Mouse (Mus musculus) limb, embryonic 13.5 days (tissue): ENCODE measurements around the gene Erlec1. TPM values are rescaled to one million over a fixed set of nuclear protein-coding genes. Genes with fewer than 3 reads are reported as not detected.

Experiments used
- ATAC-seq: fragments of 200-750 bp; cut with Nextera tagmentation; 2 replicates; pipeline ENCODE4 v1.8.0; 2017; ENCODE audit warnings: low read depth, moderate number of reproducible peaks, moderate TSS enrichment; ENCODE audit not compliant: low FRiP score
- H3K27ac ChIP-seq: fragments of 300-500 bp; sonication (generic); 2 replicates; pipeline ENCODE4 v1.5.1; 2015; ENCODE audit warnings: inconsistent platforms, mild to moderate bottlenecking, moderate library complexity
- H3K27me3 ChIP-seq: fragments of 300-500 bp; sonication (generic); 2 replicates; pipeline ENCODE4 v1.6.1; 2015; ENCODE audit warnings: mild to moderate bottlenecking, inconsistent platforms
- H3K36me3 ChIP-seq: fragments of 300-500 bp; sonication (generic); 2 replicates; pipeline ENCODE4 v1.6.1; 2015; ENCODE audit warnings: inconsistent platforms, mild to moderate bottlenecking, moderate library complexity
- H3K4me1 ChIP-seq: fragments of 300-500 bp; sonication (generic); 2 replicates; pipeline ENCODE4 v1.6.1; 2015; ENCODE audit warnings: inconsistent platforms
- H3K4me2 ChIP-seq: fragments of 300-500 bp; sonication (generic); replicated peaks from 2 replicates; pipeline ENCODE4 v1.6.1; 2015; ENCODE audit warnings: inconsistent platforms, mild to moderate bottlenecking, moderate library complexity
- H3K4me3 ChIP-seq: fragments of 300-500 bp; sonication (generic); 2 replicates; pipeline ENCODE4 v1.5.1; 2015; ENCODE audit warnings: moderate library complexity, mild to moderate bottlenecking, inconsistent platforms
- H3K9ac ChIP-seq: fragments of 300-500 bp; sonication (generic); 2 replicates; pipeline ENCODE4 v1.6.1; 2015; ENCODE audit warnings: mild to moderate bottlenecking, inconsistent platforms
- H3K9me3 ChIP-seq: fragments of 300-500 bp; sonication (generic); 2 replicates; pipeline ENCODE4 v1.6.1; 2016; ENCODE audit warnings: inconsistent platforms
- WGBS: fragments of 180-500 bp; shearing (Covaris S2); methylation state at CpG from one replicate; pipeline ENCODE4 v1.1.7; 2015; 5-methylcytosine and 5-hydroxymethylcytosine counted together
- polyA plus RNA-seq: library from polyadenylated mRNA; unstranded; fragments of >200 nt; fragmentation: Nextera tagmentation; extraction: Ambion mirVana; gene quantifications from 2 replicates; pipeline ENCODE4 v1.2.1, GENCODE M21; 2015

Gene Erlec1
- polyA plus RNA-seq, result 12.7 and 13.9 TPM in 2 replicates

DNA sequence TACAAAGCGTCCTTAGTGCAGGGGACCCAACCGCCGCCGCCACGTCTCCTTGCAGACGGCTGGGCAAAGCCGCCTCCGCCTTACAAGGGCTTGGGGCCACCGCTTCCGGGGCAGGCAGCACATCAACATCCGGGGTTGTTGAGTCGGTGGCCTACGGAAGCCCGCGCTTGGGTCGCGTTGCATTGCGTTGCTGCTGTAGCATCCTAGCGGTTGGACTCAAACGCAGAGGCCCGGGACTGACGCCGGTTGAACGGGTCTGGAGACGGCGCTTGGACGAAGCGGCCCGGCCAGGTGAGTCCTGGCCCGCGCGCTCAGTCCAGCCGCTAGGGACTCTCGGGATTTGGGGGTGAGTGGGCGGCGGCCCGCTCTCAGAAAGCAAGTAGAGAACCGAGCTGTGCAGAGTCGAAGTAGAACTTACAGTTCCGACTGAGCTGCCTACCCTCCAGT is at the start of gene Erlec1:
Gene Erlec1, minus strand, starts transcription at position 57 of the 447 bp plus-strand sequence.
- Histone ChIP-seq H3K36me3 (peaks cover 32% of the 10 kb centered on the region), H3K4me3 (peak within 1 kb of the TSS; percentile 83), H3K4me1 (peaks cover 15% of the 10 kb centered on the region), H3K9me3 (peaks cover 12% of the 10 kb centered on the region), H3K4me2 (peak within 1 kb of the TSS; percentile 79), H3K27ac (peak within 1 kb of the TSS; percentile 81), H3K9ac (peak within 1 kb of the TSS; percentile 90), H3K27me3 (no peaks in the 10 kb centered on the region)
- under 1% methylated on average over 40 of the region's 40 CpGs for WGBS
- peak; percentile 98 for ATAC-seq

DNA sequence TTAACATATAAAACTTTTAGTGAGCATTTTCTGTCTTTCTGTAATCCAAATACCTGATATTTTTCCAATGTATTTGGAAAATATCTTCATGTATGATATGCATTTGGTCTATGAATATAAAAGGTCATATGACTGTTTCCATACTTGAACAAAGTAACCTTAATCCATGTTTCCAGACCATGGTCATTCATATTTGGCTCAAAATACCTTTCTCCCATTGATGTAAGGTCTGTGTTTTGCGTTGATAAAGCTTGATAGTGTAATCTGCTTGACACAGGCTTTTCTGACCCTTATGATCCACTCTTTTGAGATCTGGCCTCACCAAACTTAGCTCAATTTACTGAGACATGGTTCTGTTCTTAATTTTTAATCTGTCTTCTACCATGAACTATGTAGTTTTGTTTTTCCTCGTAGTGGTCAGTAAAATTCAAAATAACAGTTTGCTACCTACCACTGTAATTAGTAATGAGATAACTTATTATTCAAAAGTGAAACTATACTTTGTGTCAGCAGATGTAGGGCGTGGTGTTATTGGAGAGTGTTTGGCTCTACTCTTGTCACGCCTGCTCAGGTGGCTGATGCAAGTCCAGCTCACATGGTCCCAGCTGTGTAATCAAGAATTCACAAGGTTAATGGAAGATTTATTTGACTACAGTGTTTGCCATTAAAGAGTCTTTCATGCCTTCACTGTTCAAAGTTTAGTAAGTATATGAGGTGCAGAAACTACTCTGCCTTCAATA is 47.2 kb upstream of the Erlec1 start:
- Histone ChIP-seq H3K9ac (no peak overlapping the region), H3K4me2 (no peak overlapping the region), H3K27me3 (no peaks in the 10 kb centered on the region), H3K4me3 (no peak overlapping the region), H3K36me3 (peaks cover 7% of the 10 kb centered on the region; the same call in 1 of the 2 replicates), H3K27ac (no peak overlapping the region), H3K4me1 (no peaks in the 10 kb centered on the region), H3K9me3 (no peaks in the 10 kb centered on the region)
- ATAC-seq, result no peak
- WGBS, result 85% methylated on average over 4 of the region's 4 CpGs

DNA sequence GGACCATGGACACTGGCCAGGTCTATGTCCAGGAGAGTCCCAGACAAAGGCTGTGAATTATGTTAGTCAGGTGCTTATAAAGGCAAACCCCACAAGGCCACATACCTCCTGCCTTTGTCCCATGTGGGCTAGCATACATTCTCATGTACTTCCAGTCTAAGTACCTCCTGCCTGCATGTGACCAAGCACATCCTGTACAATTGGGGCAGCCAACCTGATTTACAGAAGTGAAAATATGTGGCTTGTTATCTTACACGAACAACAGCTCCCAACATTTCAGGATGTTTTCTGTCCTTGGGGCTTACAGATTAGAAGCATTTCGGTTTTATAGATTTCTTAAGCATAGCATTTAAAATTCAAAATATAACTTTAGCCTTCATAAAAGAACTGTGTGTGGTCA is 45.9 kb upstream of the Erlec1 start:
- Histone ChIP-seq H3K4me2 (no peak overlapping the region), H3K4me1 (no peaks in the 10 kb centered on the region), H3K36me3 (no peaks in the 10 kb centered on the region), H3K27ac (no peak overlapping the region), H3K9ac (no peak overlapping the region), H3K4me3 (no peak overlapping the region), H3K27me3 (no peaks in the 10 kb centered on the region), H3K9me3 (no peaks in the 10 kb centered on the region)
- no peak for ATAC-seq
- 86% methylated on average over 2 of the region's 2 CpGs for WGBS

DNA sequence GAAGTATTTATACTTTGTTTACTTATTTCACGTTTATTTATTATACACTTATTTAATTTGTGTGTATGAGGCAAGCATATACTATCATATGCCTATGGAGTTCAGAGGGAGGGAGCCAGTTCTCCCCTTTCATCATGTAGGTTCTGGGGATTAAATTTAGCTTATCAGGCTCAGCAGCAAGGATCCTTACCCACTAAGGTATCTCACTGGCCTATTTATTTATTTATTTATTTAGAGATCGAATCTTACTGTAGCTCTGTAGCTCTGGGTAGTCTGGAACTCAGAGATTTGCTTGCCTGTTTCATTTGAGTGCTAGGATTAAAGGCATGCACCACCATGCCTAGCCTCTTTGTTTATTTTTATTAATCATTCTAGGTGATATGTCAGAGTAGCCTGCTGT is 44.6 kb upstream of the Erlec1 start:
- H3K4me2 ChIP-seq, result no peak overlapping the region
- no peak overlapping the region for H3K27ac ChIP-seq
- no peaks in the 10 kb centered on the region for H3K27me3 ChIP-seq
- H3K4me1 ChIP-seq, result no peaks in the 10 kb centered on the region
- 89% methylated on average over 2 of the region's 2 CpGs for WGBS
- no peaks in the 10 kb centered on the region for H3K36me3 ChIP-seq
- no peak overlapping the region for H3K4me3 ChIP-seq
- H3K9ac ChIP-seq, result no peak overlapping the region
- H3K9me3 ChIP-seq, result no peaks in the 10 kb centered on the region
- no peak for ATAC-seq

DNA sequence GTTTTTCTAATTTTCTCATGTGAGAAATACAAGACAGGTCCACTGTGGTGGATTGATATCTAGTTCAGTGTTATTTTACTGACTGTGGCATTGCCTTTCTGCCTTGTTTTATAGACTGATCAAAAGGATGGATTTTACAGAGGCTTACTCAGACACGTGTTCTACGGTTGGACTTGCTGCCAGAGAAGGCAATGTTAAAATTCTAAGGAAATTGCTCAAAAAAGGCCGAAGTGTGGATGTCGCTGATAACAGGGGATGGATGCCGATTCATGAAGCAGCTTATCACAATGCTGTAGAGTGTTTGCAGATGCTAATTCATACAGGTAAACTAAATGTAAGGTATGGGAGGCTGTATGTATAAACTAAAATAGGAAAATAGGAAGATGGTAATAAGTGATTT is 44.1 kb upstream of the Erlec1 start:
- Histone ChIP-seq H3K4me2 (no peak overlapping the region), H3K27ac (no peak overlapping the region), H3K27me3 (no peaks in the 10 kb centered on the region), H3K36me3 (no peaks in the 10 kb centered on the region), H3K9ac (no peak overlapping the region), H3K9me3 (no peaks in the 10 kb centered on the region), H3K4me1 (no peaks in the 10 kb centered on the region), H3K4me3 (no peak overlapping the region)
- 84% methylated on average over 5 of the region's 5 CpGs for WGBS
- no peak for ATAC-seq

DNA sequence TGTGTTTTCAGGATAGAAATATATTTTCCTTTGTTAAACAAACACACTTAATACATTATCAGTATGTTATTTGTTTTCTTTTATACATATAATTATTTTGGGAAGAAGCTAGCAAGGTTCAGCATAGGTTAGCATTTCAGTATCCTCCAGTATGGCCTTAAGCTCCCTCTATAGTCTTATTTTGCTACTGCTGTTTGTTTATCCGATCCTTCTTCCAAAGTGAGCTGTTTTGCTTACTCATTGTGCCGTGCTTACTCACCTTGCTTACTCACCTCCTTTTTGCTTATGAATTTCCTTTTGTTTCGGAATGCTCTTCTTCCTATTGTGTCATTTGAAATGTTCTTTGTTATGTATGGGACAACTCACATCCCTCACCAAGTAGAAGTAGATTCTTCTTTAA is 42.5 kb upstream of the Erlec1 start:
- Histone ChIP-seq H3K9me3 (no peaks in the 10 kb centered on the region), H3K27me3 (no peaks in the 10 kb centered on the region), H3K9ac (no peak overlapping the region), H3K4me3 (no peak overlapping the region), H3K27ac (no peak overlapping the region), H3K36me3 (no peaks in the 10 kb centered on the region), H3K4me2 (no peak overlapping the region), H3K4me1 (no peaks in the 10 kb centered on the region)
- 87% methylated on average over 3 of the region's 3 CpGs for WGBS
- no peak for ATAC-seq

DNA sequence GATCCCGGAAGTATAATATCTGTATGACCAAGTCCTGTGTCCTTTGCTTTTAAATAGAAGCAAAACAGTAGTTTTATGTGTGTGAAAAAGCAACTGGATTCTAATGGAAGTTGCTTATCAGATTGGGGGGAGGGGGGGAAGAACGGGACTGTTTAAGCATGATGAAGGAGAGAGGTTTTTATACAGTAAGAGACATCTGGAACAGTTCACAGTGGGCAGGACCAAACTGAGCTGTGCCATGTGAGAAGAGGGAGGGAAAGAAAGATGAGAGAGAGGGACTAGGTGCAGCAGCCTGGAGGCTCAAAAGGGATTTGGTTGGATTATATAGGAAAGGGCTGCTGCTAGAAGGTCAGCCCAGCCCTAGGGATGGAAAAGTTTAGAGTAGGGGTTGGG is 32.5 kb upstream of the Erlec1 start:
- H3K9me3 ChIP-seq, result no peaks in the 10 kb centered on the region
- H3K36me3 ChIP-seq, result 0 out of 2 replicates have a peak, but pooled peaks cover 3% of the 10 kb centered on the region
- H3K4me1 ChIP-seq, result peaks cover 5% of the 10 kb centered on the region
- H3K4me2 ChIP-seq, result peak overlapping the region; percentile 79
- ATAC-seq, result peak; percentile 84
- WGBS, result 2% methylated on average over 2 of the region's 2 CpGs
- H3K27me3 ChIP-seq, result no peaks in the 10 kb centered on the region
- peak overlapping the region; percentile 73 for H3K9ac ChIP-seq
- peak overlapping the region; percentile 61 for H3K4me3 ChIP-seq
- peak overlapping the region; percentile 11; the same call in 1 of the 2 replicates for H3K27ac ChIP-seq

DNA sequence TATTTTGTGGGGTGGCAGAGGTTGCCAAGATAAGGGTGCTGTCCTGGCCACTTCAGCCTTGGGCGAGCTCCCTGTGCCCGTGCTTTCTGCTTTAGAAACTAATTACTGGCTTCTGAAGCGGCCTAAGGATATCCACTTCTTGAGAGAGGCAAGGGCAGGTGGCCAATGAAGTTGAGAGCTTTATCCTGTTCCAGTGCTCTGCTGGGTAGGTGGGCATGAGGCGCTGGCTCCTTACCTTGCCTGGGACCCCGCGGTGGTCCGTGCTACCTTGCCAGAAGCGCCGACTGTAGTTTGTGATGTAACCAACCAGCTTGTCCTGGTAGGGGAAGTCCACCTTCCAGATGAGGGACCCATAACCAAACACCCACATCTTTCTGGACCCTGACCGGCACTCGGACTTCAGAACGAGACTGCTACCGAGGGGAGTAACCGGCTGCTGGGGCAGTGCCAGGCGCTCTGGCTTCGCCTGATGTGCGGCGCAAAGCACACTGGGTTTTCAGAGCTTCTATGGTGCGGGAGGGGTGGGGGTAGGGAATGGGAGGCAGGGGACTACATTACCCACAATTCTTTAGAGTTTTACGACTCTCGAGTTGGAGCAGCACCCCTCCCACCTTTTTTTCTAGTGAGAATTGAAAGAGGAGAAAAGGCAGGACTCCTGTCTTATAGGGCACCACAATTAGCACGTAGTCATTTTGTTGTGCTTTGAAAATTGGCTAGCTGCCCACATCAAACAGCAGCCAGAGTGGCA is 31.9 kb upstream of the Erlec1 start, which contains the start of gene Chac2:
Gene Chac2, minus strand, starts transcription at position 474 of the 748 bp plus-strand sequence.
- Histone ChIP-seq H3K27ac (peak within 1 kb of the TSS; percentile 72; the same call in 1 of the 2 replicates), H3K4me2 (peak within 1 kb of the TSS; percentile 79), H3K36me3 (0 out of 2 replicates have a peak, but pooled peaks cover 4% of the 10 kb centered on the region), H3K4me1 (peaks cover 5% of the 10 kb centered on the region), H3K9ac (peak within 1 kb of the TSS; percentile 73), H3K27me3 (no peaks in the 10 kb centered on the region), H3K4me3 (peak within 1 kb of the TSS; percentile 61), H3K9me3 (no peaks in the 10 kb centered on the region)
- 1% methylated on average over 22 of the region's 22 CpGs for WGBS
- ATAC-seq, result peak; percentile 97

DNA sequence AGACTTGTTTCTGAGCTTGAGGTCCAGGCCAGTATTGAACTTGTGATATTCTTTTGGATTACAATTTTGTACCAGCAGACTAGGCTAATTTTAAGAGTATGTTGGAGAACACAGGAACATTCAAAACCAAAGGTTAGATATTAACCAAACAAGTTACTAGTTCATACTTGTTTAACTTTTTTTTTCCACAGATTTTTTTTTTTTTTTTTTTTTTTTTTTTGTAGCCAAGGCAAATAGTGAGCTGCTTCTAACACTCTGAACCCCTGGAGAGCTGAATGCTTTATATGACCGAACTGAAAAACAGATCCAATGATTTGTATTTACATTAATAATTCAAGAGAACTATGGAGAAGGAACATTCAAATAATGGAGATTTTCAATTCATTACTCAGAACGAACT is 31.1 kb upstream of the Erlec1 start:
- Histone ChIP-seq H3K4me3 (no peak overlapping the region), H3K4me2 (no peak overlapping the region), H3K9me3 (no peaks in the 10 kb centered on the region), H3K36me3 (0 out of 2 replicates have a peak, but pooled peaks cover 4% of the 10 kb centered on the region), H3K4me1 (peaks cover 5% of the 10 kb centered on the region), H3K27me3 (no peaks in the 10 kb centered on the region), H3K9ac (no peak overlapping the region), H3K27ac (no peak overlapping the region)
- ATAC-seq, result no peak
- WGBS, result 48% methylated on average over 2 of the region's 2 CpGs

DNA sequence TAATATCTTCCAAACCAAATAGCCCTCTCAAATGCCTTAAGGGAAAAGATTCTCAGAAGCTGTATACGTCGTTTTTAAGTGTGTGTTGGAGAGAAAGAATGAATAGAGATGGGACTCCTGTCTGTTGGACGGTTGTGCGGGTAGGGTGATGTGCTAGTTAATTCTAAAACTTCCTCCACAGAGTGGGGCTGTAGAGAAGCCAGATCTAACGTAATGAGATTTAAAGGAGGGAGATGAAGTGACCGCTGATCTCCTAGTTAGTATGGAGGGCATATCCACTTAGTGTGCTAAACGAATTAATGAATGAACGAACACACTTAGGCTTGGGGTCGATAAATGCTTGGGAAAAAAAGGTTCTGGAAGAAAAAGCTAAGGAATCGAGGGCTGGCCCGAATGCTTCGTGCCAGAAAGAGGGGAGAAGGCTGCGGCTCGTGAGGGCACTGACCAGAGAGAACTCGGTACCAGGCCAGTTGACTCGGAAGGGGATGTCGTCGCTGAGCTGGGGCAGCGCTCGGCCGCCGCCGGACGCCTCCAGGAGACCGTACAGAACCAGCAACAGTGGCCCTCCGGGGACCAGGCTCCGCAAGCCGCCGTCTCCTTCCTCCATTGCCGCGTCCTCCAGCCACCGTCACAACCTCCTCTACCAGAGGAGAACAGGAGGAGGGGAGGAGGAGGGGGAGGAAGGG is 523 bp downstream of the Erlec1 start:
- peak overlapping the region; percentile 90 for H3K9ac ChIP-seq
- H3K27ac ChIP-seq, result peak overlapping the region; percentile 77
- peak overlapping the region; percentile 83 for H3K4me3 ChIP-seq
- peaks cover 38% of the 10 kb centered on the region for H3K36me3 ChIP-seq
- peak overlapping the region; percentile 72 for H3K4me2 ChIP-seq
- H3K27me3 ChIP-seq, result no peaks in the 10 kb centered on the region
- under 1% methylated on average over 26 of the region's 32 CpGs for WGBS
- peak; percentile 88 for ATAC-seq
- peaks cover 12% of the 10 kb centered on the region for H3K9me3 ChIP-seq
- H3K4me1 ChIP-seq, result peaks cover 15% of the 10 kb centered on the region

DNA sequence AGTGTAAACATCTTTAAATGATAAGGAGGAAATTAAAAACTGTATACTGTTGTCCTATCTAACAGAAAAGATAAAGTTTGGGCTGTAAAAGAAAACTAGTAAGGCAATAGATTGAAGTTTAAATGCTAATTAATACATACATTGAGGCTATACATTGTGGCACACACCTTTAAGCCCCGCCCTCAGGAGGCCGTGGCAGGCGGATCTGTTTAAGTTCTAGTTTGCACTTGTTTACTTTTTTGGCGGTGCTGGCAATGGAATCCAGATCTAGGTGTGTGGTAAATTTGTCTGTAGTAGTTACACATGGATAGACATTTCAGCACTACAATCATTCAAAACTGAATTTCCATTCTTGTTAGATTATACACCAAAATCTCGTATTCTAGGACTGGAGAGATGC is 1.3 kb downstream of the Erlec1 start:
- Histone ChIP-seq H3K36me3 (peaks cover 43% of the 10 kb centered on the region), H3K4me3 (peak overlapping the region; percentile 83), H3K27ac (no peak overlapping the region), H3K27me3 (no peaks in the 10 kb centered on the region), H3K4me2 (peak overlapping the region; percentile 72), H3K4me1 (peaks cover 15% of the 10 kb centered on the region), H3K9ac (peak overlapping the region; percentile 90; the same call in 1 of the 2 replicates), H3K9me3 (peaks cover 10% of the 10 kb centered on the region)
- ATAC-seq, result no peak
- 59% methylated on average over 5 of the region's 5 CpGs for WGBS

DNA sequence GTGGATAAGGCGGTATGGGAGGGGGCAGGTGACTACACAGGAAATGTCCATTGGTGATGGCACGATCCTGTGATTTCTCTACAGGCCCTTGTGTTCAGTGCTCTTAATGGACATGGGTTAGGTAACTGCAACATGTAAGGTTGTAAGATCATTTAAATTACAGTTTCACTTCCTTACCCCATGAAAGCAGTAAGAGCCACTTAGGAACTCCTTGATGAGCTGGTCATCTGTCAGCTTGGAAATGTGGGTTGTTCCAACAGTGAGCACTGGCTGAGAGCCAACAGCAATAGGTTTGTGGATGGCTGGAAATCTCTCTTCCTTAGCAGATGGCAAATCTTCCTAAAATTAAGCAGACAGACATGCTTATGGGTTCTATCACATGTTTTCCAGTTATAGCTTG is 10.6 kb downstream of the Erlec1 start:
- no peak overlapping the region for H3K4me3 ChIP-seq
- no peak overlapping the region for H3K9ac ChIP-seq
- H3K4me2 ChIP-seq, result no peak overlapping the region
- ATAC-seq, result no peak
- peaks cover 63% of the 10 kb centered on the region for H3K36me3 ChIP-seq
- 97% methylated on average over 2 of the region's 2 CpGs for WGBS
- H3K27ac ChIP-seq, result no peak overlapping the region
- H3K4me1 ChIP-seq, result no peaks in the 10 kb centered on the region
- H3K27me3 ChIP-seq, result no peaks in the 10 kb centered on the region
- no peaks in the 10 kb centered on the region for H3K9me3 ChIP-seq
